Mouse (Mus musculus) 416B (cell line): Measurements from ENCODE around the gene Fbxl22.

Experiments used
- DNase-seq: peaks from one replicate; pipeline ENCODE4 v3.0.0; 2011; ENCODE audit warnings: low read depth

The Fbxl22 gene

DNA sequence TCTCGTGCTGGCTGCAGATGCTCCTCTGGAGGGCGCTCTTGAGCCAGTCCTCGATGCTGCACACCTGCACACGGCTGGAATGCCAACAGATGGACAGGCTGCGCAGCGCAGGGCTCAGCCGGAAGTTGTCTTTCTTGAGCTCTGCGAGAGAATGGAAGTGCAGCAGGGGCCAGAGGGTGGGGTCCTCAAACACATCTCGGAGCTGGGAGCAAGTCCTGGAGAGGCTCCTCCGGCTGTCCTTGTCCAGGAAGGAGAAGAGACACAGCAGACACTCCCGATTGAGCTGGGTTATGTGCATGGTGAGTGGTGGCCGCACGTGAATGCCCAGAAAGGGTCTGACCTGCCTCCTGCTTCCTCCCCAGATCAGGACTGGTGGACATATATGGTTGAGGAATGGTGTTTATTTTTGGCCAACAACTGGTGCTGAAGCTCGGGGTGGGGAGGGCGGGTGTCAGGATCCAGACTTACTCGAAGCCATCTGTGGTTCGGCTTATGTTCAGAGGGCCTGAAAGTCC is at the start of gene Fbxl22:
Gene Fbxl22 (minus strand): TSS at position 338 of the 515 bp plus-strand sequence.
- DNase-seq = no peak

DNA sequence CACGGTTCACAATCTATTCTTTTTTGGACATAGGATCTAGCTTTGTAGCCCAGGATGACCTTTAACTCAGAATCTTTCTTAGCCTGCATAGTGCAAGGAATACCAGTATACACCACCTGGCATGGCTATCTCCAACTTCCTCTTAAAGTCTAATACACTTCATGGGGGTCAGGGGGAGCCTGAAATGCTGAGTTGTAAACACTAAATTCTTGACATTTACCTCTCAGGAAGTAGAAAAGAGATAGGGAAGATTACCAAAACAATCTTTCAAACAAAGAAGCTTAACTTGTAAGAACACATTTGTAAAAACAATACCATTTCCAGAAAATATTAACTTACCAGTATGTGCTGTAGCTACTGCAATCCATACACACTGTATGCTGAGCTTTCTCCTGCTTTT is 47.8 kb upstream of the Fbxl22 start:
- DNase-seq = peak; percentile 44

DNA sequence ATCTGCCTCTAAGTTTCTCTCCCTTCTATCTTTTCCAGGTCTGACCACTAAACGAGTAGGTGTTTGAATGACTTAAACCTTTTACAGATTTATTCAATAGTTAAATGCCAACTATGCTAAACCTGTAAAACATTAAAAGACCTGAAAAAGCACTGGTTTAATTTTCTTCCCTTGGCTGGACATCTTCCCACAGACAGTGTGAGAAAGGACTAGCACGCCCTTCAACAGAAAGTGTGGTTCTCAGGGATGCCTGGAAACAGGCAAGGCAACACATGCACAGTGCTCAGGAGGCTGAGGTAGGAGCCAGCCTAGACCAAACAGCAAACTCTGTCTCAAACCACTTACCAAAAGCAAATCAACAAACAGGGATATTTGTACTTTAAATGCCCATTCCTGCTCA is 47.1 kb upstream of the Fbxl22 start:
- no peak for DNase-seq

DNA sequence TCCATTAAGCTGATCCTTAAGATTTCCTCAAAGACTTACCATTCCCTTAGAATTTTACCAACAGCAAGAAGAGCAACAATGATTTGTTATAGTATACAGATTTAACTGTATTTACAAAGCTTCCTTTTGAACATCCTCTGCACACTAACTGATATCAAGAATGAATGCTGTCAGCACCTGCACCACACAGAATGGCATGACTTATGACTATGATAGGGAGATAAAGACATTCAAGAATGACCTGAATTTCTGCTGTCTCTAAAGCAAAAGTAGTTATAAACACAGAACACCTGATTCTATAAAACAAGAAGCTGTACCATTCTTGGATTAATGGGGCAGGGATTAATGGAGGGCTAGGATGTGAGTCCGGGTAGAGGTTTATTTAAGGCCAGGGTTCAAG is 46.3 kb upstream of the Fbxl22 start:
- DNase-seq = no peak

DNA sequence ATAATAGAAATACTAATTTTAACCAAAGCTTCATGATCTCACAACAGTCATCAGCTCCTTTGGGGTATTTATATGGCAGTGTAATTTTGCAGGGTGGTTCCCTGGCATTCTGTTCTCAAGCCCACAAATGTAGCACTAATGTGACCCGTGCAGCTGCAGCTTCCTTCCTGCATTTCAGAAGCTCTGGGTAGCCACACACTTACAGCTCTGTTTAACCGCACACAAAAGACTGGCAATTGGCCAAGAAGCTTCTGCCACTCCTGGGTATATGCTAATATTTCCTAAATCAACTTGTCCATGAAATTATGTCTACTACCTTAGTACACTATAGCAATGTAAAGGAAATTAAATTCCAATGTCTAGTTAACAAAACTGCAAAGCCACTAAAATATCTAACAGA is 45.9 kb upstream of the Fbxl22 start:
- peak; percentile 96 for DNase-seq

DNA sequence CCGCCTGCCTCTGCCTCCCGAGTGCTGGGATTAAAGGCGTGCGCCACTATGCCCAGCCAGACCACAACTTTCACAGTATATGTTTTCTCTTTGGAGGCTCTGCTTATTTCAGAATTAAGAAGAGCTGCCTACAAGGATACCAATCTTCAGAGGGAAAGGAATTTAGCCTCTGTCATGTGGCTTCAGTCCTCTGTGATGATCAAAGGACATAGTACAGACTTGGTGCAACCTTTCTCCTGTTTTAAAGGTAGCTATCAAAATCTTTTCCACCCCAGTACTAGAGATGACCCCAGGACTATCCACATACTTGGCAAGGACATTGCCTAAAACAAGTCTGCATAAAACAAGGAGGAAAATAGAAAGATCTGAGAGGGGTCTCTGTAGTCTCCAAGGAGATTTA is 44.6 kb upstream of the Fbxl22 start:
- DNase-seq = no peak

DNA sequence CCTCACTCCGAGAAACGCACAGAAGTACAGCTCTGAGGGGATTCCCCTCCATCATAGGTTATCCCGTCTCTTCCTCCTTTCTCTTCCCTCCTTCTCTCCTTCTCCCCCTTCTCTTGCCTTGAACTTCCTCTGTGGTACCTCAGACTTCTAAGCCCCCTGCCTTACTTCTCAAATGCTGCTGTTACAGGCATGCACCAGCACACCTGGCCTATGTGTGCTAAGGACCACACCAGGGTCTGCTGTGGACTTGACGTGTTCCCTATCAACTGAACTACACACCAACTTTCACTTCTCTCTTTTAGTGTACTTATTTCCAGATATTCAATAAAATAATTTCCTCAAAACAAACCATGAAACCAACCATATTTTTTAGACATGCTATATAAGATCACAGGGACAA is 28.4 kb upstream of the Fbxl22 start:
- no peak for DNase-seq

DNA sequence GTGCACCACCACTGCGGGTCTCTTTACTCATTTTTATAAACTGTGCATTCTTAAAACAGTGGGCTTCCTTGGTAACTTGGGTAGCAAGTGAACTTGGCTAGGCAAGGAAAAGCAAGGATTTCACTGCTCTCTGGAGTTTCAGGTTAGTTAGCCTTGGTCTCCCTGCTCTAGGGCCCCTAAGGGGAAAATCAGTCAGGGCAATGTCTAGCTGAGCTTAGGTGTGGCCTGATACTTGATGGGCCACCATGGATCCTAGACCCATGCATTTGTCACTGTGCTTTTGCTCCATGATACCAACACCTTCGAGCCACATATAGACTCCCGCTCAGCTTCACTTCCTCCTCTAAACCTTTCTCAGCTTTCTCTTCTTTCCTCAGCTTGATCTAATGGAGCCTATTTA is 7.2 kb upstream of the Fbxl22 start:
- DNase-seq = no peak

DNA sequence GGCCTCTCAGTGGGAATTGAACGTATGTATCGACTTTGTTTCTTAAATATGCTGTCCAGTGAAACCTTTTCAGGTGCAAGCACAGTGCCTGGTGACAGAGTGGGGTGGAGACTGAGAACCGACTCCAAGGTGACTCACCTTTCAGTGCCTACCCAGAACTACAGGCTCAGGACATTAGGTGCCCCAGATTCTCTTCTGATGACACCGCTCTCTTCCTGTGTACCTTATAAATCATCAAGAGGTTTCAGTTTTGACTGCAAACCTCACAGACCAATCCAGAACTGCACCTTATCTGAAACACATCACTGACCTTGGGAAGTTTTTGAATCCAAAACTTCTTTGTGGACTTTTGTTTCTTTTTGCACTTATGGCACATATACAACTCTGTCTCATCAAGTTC is 5.9 kb upstream of the Fbxl22 start:
- DNase-seq = no peak

DNA sequence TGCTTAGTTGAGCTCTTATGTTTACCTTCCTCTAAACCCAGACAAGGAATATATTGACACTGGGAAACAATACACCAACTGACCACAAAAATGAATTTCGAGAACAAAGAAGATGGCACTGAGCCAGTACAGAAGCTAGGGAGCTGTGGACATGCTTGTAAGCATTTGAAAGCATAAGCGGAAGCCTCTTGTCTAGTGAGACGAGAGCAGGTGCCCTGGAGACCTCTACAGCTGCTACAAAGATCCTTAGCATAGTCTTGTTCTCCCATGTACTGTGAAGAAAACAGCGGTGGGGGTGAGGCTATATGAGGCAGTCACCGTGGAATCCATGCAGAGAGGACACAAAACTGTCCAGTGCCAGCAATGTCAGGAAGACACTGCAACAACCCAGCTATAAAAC is 4.5 kb upstream of the Fbxl22 start:
- no peak for DNase-seq

DNA sequence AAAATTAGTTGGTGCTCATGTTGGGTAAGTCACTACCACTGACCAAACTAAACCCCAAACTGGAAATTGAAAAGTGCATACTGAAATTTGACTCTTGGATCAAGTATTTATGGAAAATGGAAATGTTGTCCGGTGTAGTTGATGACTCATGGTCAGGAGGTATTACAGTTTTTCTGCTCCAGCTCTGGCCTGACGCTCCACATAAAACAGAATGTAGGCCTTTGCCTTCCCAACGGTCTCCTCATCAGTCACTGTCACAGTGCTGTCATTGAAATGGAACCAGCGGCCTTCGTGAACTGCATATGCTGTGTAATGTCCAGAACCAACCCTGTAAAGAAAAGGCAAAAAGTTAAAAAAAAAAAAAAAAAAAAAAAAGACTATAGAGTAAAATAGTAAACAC is 3.9 kb upstream of the Fbxl22 start:
- DNase-seq = no peak

DNA sequence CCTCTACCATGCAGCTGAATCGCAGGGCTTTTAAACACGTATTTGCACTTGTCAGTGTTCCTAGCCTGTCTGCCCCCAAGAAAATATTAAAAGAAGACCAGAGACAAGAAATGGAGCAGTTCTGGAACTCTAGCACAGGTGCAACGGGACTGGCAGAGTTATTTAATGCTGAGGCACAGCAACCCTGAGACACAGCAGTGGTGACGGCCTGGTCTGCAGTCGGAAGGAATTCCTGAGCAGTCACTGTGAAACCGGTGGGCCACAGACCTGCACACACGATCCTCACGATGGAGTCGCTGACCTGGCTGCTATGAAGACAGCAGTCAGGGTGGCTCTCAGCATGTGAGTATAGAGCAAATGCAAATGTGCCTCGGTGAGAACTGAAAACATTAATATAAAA is 3.4 kb upstream of the Fbxl22 start:
- DNase-seq = no peak

DNA sequence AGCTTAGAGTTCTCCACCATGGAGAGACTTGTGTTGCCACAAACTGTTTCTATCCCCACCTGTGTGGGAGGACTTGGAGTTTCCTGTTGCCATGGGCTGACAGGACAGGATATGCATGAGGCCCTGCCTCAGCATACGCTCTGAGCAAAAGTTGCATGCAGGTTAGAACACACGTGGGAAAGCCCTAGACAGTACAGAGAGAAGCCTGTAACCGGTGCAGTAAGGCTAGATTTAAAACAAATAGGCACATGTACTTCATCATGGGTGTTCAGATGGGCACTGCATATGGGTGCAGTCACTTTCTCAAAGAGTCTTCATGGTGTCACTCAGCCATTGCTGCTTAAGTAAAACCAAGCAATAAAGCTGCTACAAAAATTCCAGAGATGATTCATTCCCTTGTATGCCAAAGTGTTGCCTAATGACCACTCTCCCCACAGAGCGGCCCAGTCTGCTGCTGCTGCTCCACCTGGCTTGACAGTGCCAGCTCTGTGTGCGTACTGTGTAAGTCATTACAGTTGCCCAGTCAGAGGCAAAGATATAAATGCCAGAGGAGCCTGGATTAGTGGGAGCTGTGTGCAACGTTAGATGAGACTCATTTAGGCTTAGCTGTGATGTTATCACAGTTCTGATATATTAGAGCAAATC is 2.0 kb upstream of the Fbxl22 start:
- no peak for DNase-seq

DNA sequence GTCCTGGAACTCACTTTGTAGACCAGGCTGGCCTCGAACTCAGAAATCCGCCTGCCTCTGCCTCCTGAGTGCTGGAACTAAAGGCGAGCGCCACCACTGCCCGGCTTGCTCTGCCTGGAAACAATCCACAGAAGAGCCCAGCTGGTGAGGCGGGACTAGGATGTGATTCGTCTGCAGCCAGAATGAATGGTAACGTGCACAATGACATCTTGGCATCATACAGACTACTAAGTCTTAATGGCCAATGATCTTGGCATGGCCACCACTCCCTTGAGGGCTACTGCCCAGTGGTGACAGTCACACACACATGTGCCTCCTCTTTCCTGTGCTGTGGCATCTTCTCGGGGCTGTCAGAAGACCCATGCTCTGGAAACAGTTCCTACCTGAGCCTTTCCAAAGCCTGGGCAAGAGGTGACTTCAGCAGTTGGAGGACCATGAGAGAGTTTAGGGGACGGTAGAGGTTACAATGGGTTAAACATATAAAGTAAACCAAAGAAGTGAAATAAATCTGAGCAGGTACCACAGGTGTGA is 1.4 kb upstream of the Fbxl22 start:
- DNase-seq = no peak

DNA sequence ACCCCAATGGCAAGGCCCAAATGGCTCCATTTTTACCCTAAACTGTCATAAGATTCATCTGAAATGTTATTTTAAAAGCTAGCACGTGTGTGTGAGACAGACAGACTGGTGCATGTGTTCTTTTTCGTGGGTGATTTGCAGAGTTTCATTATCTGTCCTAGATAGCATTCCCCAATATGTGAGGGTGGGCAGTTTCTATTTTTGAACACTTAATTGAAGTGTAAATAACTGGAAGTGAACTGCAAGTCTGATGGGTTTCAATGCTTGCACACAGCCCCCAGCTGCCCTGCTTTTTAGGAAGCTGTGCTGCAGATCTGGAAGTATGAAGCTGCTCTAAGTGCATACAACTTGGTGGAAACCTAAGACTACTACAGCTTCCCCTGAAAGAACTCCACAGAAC is 722 bp upstream of the Fbxl22 start:
- no peak for DNase-seq

DNA sequence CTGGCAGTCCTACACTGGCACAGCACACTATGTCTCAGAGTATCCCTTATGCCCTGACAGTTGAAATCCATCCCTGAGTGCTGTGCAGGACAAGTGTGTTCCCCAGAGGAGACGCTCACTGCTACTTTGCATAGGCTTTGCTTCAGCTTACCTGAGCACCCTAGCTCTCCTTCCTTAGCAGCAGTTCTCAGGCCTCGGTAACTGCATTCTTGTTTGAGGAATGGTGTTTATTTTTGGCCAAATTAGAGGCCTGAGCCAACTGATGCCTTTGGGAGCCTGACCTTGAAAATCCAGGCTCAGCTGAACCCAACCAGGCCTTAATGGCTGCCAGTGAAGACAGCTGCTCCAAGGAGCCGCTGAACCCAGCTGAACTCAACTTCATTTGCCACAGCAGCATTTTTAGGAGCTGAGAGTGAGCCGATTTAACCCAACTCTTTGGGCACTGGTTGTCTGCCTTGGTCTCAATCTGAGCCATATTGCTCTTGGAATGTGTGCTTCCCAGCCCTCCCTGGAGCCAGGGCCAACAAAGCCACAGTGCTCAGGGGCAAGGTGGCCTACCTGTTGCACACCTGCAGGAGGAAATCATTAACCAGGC is 635 bp downstream of the Fbxl22 start:
- DNase-seq = no peak

DNA sequence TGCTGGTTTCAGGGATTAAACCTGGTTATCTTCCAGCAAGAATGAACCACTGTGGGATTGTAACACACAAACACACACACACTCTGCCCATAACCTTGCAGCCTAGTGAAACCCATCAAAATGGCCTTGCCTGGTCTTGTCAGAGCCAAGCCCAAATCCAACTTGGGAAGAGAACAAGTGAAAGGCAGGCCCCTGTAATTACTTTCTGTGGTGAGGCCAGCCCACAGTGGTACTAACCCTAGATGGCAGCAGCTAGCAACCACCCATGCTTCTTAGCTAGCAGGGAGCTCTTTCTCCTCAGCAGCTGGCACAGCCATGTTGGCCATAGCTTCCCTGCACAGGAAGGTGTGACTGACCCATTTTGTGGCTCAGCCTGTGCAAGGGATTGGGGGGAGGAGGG is 1.2 kb downstream of the Fbxl22 start:
- peak; percentile 86 for DNase-seq

DNA sequence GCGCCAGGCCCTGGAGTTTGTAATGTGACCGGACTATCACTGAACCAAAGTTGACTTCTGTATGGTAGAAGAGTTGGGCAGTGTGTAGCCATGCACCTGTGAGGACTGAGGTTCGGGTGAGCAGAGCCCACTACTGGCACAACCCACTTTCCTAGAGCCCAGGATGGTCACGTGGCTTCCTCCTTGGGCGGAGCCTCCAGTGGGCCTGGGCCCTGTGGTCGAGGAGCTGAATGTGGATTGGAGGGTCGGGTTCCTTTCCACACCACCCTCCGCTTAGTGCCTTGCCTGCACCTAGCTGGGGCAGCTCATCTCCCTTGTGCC is 2.1 kb downstream of the Fbxl22 start:
- DNase-seq = peak; percentile 95

DNA sequence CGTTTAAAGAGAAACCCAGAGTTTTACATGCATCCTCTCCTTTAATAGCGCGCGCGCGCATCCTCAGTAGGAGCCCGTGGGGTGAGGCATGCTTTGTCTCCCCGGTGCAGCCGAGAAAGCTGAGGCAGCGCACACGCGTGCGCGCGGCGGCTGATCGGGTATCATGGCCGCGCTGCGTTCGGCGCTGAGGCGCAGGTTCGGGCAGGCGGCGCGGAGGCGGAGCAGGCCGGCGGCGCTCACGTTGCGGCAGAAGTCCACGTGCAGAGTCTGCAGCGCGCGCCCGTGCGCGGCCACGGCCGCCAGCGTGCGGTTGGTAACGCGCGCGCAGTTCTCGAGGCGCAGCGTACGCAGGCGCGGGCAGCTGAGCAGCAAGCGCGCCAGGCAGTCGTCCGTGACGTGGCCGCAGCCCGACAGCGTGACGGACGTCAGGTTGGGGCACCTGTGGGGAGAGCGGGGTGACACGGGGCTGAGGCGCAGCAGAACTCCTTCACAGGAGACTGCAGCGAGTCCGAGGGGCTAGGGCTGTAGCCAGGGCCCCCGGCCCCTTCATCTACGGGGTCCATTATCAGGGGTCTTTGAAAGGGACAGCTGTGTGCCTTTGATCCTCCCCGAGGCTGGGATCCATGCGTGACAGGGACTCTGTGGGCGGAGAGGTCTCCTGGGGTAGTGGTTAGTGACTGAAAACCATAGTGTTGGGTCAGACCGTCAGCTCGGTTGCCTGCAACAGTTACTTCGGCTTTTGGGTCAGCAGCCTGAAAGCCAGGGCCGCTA is 2.6 kb downstream of the Fbxl22 start:
- peak; percentile 93 for DNase-seq

DNA sequence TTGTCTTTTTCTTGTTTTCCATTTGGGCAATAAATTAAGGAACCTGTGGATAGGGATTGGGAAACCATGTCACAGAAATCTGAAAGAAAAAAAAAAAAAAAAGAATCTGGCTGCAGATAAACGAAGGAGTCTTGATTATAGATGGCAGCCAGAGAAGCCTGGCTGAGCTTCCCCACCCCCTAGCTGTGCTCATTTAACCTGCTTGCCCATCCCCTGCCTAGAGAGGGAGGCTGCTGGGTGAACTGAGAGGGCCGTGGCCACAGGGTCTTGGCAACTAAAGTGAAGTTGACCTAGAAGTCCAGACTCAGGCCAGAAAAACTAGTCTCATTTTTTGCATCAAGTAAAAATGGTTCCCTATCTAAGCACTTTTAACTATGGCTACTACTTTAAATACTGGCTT is 3.4 kb downstream of the Fbxl22 start:
- DNase-seq = peak; percentile 60

DNA sequence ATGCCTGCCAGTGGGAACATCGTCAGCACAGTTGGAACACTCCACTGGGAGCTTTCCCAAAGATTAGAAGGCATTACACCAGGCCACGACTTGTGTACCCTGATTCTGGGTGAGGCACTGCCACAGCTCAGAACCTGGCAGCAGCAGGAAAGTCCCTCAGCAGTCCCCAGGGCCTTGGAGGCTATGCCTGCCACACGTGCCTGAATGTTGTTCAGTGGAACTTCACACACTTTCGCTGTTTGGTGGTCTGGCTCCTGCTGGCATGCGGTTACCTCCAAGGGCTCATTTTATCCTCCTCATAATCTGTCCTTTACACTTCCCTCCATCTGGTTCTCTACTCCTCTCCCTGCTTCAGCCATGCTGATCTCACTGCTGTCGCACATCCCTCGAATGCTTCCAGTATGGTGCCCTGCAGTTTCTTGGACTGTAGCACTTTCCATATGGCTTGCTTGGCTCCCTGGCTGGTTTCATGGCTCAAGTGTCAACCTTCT is 4.0 kb downstream of the Fbxl22 start:
- DNase-seq = no peak

DNA sequence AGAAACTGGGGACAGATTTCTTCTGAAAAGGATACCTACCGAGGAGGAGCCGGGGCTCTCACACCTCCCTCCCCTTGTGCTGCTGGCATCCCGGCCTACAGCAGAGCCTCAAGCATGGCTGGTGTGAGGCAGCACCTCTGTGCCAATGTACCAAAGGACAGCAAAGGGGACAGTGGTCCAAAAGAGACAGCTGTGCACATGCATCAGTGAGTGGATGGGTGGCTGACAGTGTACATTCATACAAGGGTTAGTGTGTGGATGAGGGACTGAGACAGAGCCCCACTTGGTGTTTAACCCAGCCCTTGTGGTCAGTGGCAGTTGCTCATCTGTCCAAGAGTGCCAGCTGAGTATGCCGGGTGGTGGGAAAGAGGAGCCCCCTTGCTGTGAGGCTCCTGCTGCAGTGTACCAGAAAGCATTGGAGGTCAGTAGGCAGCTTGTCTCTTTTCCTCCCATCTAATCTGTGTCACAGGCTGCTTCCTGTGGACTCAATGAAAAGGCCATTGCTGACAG is 5.4 kb downstream of the Fbxl22 start:
- no peak for DNase-seq

DNA sequence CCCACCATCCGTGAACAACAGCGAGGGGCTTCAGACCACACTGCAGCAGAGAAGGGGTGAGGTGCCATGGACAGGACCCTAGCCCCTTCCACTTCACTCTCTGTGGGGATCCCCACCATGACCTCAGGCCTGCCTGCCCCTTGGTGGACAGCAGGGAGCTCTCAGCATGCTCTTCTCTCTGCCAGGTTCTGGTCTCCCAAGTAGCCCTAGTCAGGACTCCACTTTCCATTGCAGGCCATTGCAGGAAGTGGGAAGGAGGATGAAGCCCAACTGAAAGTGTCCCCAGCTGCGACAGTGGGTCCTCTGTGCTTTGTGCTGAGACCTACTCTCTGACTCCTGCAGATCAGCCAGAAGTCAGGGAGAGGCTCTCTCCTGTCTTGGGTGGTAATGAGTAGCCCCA is 6.7 kb downstream of the Fbxl22 start:
- no peak for DNase-seq
